Mouse (Mus musculus) left cerebral cortex, adult 2 months (tissue): ENCODE results near the gene Rpl5. TPM values are rescaled to one million over a fixed set of nuclear protein-coding genes. Genes with fewer than 3 reads are reported as not detected.
"Not testable (repeated sequence)": the region's sequence is repeated elsewhere in the genome, so short reads cannot be mapped to it uniquely, and the experiment has no call there.

Experiments
- DNase-seq, 2 experiments: peaks; one replicate each; pipeline ENCODE4 v3.0.0; 2021 to 2022; ENCODE audit warnings: low spot score in 2 of 2, mixed read lengths in 1 of 2; ENCODE audit errors: extremely low spot score in 1 of 2
- H3K27ac ChIP-seq: fragments of 200-600 bp; 2 replicates; pipeline ENCODE4 v1.8.1; 2022
- H3K4me3 ChIP-seq: fragments of 200-600 bp; 2 replicates; pipeline ENCODE4 v1.8.1; 2022
- CTCF ChIP-seq: fragments of 200-600 bp; IDR thresholded peaks from 2 replicates; pipeline ENCODE4 v1.8.1; 2022; ENCODE audit warnings: antibody characterized with exemption, mild to moderate bottlenecking, moderate library complexity
- intact Hi-C: fragments of 180-260 bp; cut with DNase I; formaldehyde crosslinking; loops from one replicate; pipeline ENCODE4 v1.15.1; 2025
- total RNA-seq, 2 experiments: library from RNA; stranded (reverse); gene quantifications; 2 replicates each; pipeline ENCODE4 v1.2.3; 2021

Gene Rpl5
- total RNA-seq, 2 experiments from 2014 or later = 53.8 to 61.6 TPM

DNA sequence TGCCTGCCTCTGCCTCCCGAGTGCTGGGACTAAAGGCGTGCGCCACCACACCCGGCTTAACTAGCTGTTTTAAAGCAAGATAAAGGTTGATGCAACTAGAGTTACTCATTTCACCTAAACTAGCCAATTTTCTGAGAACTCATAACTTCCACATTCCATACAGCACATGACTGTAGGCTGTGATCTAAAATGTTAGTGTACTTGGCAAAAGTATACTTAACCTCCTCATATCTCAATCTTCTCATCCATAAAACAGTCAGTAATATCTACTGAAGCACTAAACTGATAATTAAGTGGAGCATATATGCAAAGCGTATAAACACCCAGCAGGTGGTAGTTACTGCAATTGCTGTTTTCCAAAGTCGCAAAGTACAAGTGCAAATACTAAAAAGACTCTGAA lies 27.0 kb upstream of the Rpl5 start:
- TF ChIP-seq CTCF = no peak
- intact Hi-C loops = no loop called here
- Histone ChIP-seq H3K27ac (no peak overlapping the region), H3K4me3 (peak overlapping the region; percentile 43)
- no peak for DNase-seq

GRCm38 (mm10) chr5:107873886-107874302 lies 26.4 kb upstream of the Rpl5 start:
- TF ChIP-seq CTCF = no peak
- intact Hi-C loops = loop anchor here (2.0 kb wide), 1 partner anchor 21 kb away; no protein-coding TSS in a partner anchor
- Histone ChIP-seq H3K27ac (peak overlapping the region; percentile 69), H3K4me3 (peak overlapping the region; percentile 43)
- peak in 1 of 2 experiments; percentile 18 for DNase-seq

DNA sequence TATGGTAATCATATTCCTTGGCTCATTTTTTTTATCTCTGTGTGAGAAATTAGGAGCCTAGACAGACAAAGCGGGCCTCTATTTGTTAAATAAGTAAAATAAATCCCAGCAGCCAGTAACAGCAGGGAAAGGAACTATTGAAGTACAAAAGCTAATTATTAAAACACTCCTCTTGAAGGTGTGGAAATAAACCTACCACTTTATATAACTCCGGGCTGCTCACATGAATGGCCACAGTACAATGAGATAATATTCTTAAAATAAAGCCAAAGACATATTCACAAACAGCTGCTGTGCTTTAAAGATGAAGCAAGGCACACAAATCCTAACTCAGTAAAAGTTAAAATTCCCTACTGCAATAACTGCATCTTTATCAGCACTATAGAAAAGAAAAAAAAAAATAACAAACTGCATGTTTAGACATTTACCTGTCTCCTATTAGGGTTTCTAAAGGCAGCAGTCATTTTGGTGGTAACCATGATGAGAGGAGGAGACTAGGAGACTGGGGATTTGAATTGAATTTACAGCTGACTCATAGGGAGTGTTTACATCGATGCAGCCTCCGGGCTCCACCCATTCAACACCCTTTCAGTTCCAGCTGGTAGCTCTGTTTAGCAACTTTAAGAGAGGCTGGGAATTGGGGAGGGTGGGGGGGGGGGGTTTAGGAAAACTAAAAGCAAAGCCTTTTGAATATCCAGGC lies 25.6 kb upstream of the Rpl5 start, which contains the start of gene Evi5:
TSS of gene Evi5 (minus strand) at position 547 of the 700 bp plus-strand sequence.
- peak within 1 kb of the TSS; percentile 43 for H3K4me3 ChIP-seq
- TF ChIP-seq CTCF = no peak
- DNase-seq = no peak
- peak within 1 kb of the TSS; percentile 69 for H3K27ac ChIP-seq
- intact Hi-C loops = loop anchor here (2.0 kb wide), 1 partner anchor 20 kb away; no protein-coding TSS in a partner anchor

DNA sequence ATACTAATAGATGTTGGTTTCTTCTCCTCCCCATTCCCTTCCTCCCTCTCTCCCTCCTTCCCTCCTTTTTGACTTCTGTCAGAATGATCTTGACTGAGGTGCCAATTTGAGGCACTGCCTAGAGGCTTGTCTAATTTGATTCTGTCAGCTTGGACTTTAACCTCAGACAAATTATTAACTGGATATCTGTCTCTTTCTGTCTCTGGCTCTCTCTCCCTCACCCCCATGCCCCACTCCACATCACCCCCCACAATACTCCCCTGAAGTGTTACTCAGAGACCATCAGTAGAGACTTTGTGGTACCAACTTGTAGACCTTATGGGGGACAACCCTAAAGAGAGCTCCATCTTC lies 25.1 kb upstream of the Rpl5 start:
- Histone ChIP-seq H3K27ac (no peak overlapping the region), H3K4me3 (no peak overlapping the region)
- intact Hi-C loops = loop anchor here (2.0 kb wide), 1 partner anchor 20 kb away; no protein-coding TSS in a partner anchor
- no peak for TF ChIP-seq CTCF
- DNase-seq = no peak

DNA sequence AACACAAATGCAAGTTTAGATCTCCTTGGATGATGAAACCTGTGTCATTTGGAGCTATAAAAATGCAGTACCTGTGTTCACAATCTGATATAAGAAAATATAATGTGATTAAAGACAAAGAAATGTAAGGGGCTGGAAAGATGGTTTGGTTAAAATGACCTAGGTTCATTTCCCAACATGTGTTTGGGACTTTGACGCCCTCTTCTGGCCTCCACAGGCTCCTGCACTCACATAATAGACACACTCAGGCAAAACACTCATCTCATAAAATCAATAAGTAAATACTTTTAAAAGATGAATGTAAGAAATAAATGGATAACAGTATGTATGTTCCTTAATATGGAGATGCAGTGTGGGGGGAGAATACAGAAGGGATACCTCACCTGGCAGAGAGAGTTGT lies 23.2 kb upstream of the Rpl5 start:
- no peak overlapping the region for H3K4me3 ChIP-seq
- no peak; the same call in 1 of the 2 replicates for TF ChIP-seq CTCF
- intact Hi-C loops = no loop called here
- H3K27ac ChIP-seq = no peak overlapping the region
- DNase-seq = no peak

GRCm38 (mm10) chr5:107880710-107881109 lies 19.6 kb upstream of the Rpl5 start:
- Histone ChIP-seq H3K27ac (no peak overlapping the region), H3K4me3 (no peak overlapping the region)
- no peak for TF ChIP-seq CTCF
- intact Hi-C loops = no loop called here
- DNase-seq = no peak

GRCm38 (mm10) chr5:107889994-107890888 lies 10.1 kb upstream of the Rpl5 start:
- no peak for TF ChIP-seq CTCF
- H3K27ac ChIP-seq = no peak overlapping the region
- no peak overlapping the region for H3K4me3 ChIP-seq
- no peak for DNase-seq
- intact Hi-C loops = loop anchor here (5.0 kb wide), 2 partner anchors 93 to 278 kb away; no protein-coding TSS in a partner anchor

DNA sequence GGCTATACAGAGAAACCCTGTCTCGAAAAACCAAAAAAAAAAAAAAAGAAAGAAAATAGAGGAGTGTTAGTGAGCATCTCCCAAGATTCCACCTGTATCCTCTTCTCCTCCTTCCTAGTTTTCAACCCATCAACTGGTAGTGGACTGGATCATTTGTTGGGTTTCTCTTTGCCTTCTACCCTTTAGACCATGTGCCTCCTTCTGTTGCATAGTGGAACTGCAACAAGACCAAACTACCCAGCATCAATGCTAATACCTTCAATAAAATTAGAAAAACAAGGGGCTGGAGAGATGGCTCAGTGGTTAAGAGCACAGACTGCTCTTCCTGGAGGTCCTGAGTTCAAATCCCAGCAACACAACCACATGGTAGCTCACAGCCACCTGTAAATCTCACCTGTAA lies 8.8 kb upstream of the Rpl5 start:
- H3K27ac ChIP-seq, DNase-seq, H3K4me3 ChIP-seq: not testable (repeated sequence)
- intact Hi-C loops = loop anchor here (5.0 kb wide), 2 partner anchors 94 to 279 kb away; no protein-coding TSS in a partner anchor
- peak; percentile 57 for TF ChIP-seq CTCF

DNA sequence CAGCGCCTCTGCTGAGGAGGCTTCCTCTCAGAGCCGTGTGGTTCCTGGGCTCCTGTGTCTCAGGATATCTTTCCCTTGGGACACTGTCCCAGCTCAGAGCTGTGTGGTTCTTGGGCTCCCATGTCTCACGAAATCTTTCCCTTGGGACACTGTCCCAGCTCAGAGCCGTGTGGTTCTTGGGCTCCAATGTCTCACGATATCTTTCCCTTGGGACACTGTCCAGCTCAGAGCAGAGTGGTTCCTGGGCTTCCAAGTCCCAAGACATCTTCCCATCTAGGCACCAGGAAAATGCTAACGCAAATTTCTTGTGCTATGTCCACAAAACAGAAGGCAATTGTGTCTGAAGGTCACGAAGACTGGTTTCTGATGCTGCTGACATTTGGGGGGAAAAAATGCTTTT lies 5.6 kb upstream of the Rpl5 start:
- TF ChIP-seq CTCF = no peak
- H3K4me3 ChIP-seq = no peak overlapping the region
- DNase-seq = no peak
- no peak overlapping the region for H3K27ac ChIP-seq
- intact Hi-C loops = loop anchor here (2.0 to 5.0 kb wide), 3 partner anchors 20 to 282 kb away; partner anchors contain the start of gene Evi5

DNA sequence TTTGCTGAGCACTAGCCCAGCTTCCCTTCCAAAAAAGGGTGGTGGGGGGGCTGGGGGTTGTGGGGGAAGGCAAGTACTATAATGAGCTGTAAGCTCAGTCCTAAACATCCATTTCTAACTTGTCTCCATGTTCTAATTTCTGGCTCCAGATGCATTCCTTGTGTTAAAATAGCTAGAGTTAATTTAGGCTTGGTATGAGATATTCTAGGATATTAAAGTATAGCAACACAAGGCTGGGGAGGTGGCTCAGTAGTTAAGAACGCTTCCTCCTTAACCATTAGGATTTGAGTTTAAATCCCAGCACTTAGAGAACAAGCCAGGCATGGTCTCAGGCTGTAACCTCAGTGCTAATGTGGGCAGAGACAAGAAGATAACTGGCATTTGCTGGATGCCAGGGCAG lies 4.0 kb upstream of the Rpl5 start:
- DNase-seq = no peak
- TF ChIP-seq CTCF = no peak
- H3K27ac ChIP-seq = peak overlapping the region; percentile 28; the same call in 1 of the 2 replicates
- intact Hi-C loops = no loop called here
- H3K4me3 ChIP-seq = no peak overlapping the region

DNA sequence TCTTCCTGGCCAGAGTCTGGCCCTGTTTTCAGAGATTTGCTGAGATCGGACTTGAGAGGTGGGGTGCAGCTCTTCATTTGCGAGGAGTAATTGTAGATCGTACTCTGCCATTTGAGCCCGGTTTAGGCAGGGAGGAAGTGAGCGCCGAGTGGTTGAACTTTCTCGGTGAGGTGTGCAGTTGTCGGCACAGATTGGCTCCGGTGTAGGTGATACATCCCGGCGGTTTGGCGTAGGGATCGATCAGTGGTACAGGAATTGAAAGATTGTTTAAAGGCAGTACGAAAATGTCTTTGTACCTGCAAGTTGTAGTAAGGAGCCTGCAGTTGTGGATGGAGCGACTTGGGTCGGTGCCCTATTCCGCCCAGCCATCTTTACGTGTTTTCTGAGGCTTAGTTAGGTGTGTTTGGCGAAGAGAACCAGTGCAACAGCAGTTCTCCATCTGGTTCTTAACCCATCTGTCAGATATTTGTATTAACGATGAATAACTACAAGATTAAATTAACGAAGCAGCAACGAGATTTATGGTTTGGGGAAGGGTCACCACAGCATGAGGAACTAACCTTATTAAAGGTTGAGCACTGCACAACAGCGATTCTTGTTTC lies 813 bp downstream of the Rpl5 start:
- Histone ChIP-seq H3K27ac (peak overlapping the region; percentile 88), H3K4me3 (peak overlapping the region; percentile 81)
- TF ChIP-seq CTCF = no peak
- intact Hi-C loops = loop anchor here (10.0 kb wide), 1 partner anchor 364 kb away; the partner anchor contains the start of gene Dr1
- DNase-seq = no peak
